Mouse (Mus musculus) yolk sac, embryonic 10.5 days (tissue): ENCODE measurements around the gene Zfp652.

Source experiments
- DNase-seq: peaks from one replicate; pipeline ENCODE4 v3.0.0-alpha.2; 2017; ENCODE audit warnings: low spot score

Gene Zfp652

DNA sequence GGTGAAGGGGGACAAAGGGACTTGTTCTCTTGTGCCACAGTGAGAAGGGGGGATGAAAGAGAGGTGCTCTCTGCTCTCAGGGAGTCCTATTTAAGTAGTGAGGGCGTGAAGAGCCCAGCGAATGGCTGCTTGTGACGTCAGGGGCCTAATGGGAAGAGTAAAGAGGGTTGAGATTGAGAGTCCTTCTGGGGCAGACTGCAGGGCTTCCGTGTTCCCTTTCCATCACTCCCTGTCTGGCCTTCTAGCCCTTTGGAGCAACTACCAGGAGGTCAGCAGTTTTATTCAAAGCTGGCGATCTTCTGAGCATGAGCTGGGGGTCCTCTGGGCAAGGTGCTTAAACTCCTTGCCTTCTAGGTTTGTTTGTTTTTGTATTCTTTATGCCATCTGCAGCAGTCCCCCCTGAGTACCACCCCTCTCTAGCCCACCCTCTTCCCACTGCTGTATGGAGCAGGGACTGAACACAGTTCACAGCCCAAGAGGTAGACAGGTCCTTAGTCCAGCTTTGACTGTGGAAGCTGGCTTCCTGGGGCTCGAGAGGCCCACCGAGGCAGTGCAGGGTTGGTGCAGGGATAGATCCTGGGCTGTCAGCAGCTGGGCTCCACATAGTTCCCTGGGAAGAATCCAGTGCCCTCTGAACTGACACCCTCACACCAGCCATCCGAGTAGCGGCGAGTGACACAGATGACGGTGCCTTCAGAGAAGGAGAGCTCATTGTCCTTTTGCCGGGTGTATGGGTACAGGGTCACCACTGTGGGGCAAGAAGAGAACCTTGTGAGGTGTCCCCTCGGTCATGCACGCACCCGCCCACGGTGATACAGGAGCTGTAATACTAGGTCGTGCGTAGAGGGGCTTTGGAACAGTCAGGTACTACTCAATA, 119.9 kb downstream of the Zfp652 start:
- no peak for DNase-seq

DNA sequence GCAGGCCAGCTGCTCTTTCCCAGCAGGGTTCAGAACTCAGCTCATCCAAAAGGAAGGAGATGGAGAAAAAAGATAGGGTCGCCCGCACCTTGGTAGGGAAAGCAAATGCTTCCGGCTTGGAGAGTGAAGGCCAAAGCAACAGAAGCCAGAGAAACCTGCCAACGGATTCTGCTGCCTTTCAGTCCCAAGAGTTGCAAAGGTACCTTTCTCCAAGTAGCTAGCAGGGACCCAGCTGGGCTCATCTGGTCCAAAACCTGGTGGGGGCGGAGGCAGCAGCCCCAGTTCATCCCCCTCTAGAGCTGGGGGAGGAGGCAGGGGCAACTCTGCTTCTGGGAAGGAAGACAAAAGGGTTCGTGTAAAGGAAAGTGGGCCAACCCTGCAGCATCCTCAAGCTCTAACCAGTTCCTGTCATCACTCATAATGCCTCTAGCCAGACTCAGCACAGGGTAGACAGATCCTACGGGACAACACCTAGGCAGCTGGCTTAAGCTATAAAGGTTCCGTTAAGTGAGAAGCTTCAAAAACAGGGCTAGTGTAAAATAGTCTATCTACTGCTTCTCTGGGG, 120.6 kb downstream of the Zfp652 start:
- DNase-seq, result no peak

DNA sequence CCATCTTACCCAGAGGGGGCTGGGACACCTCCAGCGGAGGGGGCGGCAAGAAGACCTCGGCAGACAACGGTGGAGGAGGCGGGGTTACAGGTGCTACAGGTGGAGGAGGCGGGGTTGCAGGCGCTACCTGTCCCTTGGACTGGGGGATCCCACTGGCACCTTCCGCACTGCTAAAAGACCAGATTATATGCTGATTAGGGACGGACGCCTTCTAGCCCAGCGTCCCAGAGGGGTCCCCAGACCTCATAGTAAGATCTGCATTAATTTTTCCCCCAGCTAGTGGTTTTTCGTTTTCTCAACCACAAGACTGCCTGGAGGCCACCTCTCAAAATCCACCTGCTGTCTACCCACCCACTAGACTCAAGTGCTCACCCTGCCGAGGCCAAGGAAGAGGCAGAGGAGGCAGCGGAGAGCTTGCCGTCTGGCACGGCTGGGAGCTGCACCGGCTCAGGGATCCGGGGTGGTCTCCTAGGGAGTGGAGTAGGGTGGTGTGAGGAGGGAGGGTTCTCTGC, 121.2 kb downstream of the Zfp652 start:
- DNase-seq, result no peak

DNA sequence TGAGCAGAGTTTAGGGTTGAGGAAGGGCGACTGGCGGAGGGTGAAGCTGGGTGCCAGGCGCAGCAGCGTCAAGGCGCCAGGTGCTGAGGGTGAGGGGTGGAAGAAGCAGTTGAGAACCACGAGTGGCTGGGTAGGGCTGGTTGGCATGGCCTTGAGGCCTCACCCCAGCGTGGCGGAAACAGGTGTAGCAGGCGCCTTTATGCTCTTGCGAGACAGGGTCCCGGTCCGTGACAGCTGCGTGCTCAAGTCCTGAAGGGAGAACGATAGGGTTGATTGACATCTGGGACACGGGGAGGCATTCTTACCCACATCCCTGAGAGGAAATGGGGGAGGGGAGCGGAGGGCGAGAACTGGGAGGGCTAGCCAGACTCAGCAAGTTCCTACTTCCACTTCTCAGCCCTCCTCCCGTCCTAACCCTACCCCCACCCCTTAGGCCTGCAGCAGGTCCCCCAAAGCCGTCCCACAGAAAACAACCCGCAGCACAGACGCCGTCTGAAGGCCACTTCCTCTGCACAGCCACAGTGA, 121.7 kb downstream of the Zfp652 start:
- DNase-seq, result no peak

DNA sequence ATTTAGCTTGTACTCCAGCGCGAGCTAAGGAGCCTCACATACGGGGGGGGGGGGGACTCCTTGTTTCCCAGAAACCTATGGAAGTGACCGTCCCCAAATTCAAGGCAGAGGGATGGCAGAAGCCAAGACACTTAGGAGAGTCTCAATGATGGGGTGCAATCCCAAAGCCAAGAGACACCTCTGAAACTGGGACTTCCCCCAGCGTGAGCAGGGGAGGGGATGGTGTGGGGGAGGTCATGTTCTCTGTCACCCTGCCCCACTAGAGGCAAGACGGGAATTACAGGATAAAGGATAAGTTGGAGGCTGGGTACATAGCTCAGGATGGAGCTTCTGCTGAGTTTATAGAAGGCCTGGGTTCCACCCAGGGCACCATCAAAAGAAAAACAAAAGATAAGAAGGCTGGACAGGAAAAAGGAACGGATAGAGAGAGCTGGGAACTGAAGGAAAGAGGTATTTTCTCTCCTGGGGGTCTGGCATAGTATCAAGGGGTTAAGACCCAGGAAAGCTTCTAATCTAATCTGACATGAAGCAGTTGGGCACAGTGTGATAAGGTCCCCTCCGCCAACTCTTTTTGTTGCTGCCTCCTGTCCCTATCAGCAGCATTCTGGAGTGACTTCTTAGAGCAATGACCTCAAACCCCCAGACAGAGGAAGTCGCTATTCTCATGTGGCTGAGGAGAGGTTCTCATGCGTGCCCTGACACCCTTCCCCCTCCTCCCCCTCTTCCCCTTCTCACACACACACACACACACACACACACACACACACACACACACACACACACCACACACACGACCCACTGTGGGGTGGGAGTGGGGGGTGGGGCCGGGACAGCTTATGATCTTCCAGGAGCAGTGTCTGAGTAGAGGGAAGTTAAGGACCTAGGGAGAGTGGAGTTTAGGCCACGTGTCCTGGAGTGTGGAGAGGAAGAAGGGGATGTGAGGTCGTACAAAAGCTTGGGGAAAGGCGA, 122.6 kb downstream of the Zfp652 start:
- DNase-seq, result no peak

DNA sequence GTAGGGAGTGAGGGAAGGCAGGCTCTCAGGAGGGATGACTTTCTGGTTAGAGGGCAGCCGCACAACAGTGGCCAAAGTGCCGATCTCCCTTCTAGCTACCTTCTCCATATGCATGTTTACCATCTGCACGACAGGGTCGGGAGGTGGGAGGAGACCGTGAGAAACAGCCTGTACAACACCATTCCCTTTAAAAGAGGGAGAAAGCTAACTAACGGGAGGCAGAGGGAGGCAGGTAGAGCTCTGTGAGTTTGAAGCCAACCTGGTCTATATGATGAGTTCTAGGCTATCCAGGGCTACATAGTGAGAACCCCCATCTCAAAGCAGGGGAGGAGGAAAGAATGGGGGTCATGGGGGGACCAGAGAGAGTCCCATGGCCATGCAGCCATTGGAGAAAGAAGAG, 123.4 kb downstream of the Zfp652 start:
- DNase-seq, result no peak

DNA sequence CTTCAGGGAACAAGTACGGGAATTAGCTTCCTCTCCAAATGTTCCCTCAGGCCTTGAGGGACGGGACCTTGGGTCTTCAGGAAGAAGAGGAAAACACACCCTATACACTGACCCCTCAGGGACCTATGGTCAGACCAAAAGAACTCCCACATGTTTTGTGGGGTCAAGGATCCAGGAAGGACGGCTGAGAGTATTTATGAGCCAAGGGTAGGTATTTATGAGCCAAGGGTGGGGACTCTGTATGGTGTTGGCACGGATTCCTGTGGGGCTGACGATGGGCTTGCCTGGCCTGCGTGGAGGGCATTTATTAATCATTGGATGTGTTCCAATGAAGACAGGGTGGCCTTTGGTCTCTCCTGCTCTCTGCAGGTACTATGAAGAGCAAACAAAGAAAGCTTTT, 124.0 kb downstream of the Zfp652 start:
- DNase-seq, result no peak

DNA sequence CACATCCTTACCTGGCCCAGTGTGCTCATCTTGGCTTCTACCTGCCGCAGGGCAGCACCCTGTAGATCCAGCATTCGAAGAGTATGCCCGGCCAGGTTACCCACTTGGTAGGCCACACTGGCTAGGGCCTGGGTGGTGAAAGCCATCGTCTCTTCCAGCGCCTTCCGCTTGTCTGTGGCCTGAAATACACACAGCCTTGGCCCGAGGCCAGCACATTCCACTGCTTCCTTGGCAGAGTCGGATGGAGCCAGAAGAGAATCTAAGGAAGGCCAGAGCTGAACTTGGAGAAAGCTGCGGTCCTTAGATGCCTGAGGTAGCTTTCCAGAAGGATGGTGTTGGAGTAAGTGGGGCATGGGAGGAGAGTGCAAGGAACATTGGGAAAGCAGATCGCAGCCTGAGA, 124.6 kb downstream of the Zfp652 start, which contains the start of gene Gngt2:
Gene Gngt2 (plus strand): TSS at position 158 of the 400 bp plus-strand sequence.
- DNase-seq, result peak; percentile 60

DNA sequence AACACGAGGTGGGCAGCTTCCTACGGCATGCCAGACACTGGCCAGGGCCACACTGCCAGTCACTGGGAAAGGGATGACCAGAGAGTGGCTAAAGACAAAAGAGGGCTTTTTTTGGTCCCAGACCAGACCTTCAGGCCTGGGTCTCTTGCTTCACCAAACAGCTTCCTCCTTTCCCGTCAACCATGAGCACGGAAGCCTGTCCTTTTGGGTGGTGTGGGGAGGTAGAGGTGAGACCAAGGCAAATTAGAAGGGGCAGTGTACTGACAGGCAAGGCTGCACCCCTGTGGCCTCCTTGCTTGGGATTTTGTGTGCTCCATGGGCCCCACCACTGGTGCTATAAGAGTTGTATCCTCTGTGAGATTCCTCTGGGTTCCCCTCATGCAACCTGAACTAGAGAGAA, 126.1 kb downstream of the Zfp652 start:
- no peak for DNase-seq

DNA sequence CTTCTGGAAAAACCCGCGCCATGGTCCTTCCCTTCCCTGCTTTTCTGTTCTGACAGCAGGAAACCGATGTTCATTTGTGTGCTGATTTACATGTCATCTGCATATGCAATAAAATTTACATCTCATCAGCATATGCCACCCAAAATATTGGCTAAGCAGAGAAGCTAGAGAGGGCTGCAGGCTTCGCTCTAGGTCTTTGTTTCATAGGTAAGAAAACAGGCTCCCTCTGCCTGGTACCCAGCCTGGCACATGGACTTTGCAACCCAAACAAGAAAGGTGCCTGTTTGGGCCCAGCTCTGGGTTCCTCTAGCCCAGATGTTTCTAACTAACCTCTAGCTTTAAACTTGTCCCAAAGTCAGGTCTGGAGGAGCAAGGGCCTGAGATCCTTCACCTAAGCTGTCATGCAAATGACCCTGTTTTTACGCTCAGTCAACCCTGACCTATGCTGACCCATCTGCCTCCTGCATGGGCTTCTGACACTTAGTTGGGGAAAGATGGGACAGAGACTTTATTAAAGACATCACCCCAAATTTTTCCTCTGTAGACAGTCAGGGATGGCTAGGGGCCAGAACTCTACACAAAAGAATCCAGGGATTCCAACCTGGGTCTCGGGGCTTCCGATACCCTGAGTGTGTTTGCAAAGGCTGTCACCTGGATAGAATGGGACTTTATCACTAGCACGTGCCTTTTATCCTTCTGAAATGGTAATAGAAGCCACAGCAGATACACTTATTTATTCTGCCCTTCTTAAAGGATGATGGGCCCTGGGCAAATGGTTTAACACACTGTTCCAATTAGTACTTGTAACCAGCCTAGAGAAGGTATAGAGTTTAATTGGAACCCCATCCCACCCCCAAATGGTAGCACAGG, 126.8 kb downstream of the Zfp652 start:
- DNase-seq, result no peak

DNA sequence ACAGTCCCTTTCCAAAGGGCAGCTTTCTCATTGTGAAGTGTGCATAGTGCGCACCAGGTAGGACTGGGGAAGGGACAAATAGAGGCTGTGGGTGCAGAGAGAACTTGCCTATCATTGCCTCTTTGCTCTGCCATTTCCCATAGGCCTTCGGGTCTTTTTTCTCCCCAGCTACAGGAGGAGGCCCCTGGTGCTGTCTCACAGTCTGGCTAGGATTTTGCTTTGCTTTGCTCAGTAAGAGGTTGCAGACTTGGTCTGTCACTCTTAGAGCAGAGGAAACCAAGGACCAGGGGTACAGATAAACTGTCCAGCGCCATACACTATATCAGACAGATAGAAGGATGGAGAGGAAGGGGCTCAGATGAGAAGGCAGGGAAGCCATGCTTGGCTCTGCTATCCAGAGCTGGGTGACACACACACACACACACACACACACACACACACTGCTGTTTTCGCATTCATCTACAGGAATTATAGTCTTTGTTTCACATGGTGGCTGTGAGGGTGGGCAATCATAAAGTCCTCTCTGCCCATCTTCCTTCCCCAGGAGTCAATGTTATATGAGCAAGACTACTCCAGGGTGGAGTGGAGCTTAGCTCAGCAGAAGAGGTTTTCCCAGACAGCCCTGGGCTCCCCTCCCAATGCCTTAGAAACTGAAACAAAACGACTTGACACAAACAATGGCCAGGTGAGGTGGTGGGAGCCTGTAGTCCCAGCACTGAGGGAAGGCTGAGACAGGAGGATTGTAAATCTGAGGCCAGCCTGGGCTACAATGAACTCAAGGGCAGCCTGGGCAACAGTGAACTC, 128.4 kb downstream of the Zfp652 start:
- DNase-seq, result no peak

DNA sequence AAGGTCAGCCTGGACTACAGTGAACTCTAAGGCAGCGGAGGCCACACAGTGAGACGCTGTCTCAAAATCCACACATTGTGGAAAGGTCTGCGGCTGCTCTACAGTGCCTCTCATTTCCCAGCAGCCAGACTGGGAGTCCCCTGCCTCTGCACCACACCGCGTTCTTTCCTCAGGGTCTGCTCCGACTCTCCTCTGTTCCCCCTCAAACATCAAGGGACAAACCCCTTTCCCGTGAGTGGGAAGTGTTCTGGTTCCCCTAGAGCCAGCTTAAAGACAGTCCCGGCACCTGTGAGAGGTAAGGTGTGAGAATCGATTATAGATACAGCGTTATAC, 129.0 kb downstream of the Zfp652 start:
- no peak for DNase-seq

DNA sequence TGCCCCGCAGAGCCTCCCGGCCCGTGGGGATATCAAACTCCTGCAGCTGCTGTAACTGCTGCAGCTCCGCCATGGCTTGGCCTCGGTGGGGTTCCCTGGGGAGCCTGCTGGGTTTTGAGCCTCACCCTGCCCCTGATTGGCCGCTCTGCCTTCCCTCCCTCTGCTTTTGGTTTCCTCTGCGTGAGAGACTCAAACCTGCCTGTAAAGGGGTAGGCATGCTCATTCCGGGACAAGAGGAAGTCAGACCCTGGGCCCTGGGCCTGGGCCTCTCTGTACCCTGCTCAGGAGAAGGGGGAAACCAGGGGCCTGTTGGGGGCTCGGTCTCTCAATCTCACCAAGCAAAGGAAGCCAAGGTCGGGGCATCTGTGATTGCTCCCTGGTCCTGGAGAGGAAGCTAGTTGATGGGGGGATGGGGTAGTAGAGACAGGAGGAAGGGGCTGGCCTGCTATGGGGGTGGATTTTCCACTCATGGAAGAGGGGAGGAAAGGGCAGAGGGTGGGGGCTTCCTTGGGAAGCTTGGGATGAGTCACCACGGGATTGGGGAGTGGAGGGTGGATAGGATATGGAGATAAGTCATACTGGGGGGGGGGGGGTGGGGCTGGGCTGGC, 129.7 kb downstream of the Zfp652 start, which contains the start of gene Abi3:
Gene Abi3 (minus strand): TSS at position 403 of the 608 bp plus-strand sequence.
- DNase-seq, result no peak

DNA sequence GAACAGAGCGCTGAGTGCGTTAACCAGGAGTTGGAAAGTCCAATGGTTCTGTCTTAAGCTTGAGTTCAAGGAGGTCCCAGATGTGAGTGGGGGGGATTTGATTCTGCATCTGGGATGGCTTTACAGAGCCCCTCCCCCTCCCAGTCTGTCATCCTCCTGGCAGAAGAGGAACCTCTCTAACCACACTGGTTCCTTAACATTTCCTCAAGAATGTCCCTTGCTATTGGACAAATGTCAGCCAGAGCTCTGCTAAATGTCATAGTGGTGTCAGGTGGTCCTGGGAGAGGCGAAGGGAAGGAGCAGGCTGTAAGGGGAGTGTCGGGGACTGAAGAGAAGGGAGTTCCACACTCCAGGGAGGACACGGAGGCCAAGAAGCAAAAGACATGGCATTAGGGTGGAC, 130.5 kb downstream of the Zfp652 start:
- DNase-seq, result no peak

DNA sequence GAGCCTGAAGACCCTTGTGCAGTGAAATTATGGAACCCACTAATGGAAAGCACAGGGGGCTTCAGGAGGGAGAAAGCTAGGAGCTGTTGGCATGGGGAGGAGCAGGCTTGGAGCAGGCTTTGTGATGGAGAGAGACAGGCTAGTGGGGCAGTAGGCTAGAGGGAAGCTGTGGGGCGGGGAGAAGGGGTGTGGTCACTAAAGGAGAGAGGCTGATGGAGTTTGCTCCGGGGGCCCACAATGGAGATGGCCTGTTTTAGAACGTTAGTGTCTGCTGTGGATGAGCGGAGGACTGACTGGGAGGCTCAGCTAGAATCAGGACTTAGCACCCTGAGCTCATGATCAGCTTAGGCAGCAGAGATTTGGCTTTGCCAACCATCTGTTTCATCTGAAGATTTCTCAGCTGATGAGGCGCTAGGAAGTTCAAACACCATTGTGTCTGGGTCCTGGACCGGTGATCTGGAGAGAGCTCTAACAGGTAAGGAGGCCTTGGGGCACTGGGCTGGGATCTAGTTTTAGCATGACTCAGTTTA, 131.0 kb downstream of the Zfp652 start:
- no peak for DNase-seq

DNA sequence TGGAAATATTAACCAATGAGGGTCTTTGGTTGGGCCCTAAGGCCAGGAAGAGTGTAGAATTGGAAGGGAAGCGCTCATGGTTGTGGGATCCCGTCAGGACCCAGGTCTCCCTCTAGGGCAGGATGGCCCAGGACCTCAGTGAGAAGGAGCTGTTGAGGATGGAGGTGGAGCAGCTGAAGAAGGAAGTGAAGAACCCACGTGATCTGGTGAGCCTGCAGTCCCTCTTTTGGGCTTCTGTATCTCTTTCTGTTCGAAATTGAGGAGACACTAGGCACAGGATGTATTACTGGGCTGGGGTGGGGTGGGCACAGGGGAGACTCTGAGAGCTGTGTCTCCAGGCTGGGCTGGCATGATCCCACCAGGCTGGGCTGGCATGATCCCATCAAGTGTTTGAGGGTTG, 132.5 kb downstream of the Zfp652 start:
- no peak for DNase-seq

DNA sequence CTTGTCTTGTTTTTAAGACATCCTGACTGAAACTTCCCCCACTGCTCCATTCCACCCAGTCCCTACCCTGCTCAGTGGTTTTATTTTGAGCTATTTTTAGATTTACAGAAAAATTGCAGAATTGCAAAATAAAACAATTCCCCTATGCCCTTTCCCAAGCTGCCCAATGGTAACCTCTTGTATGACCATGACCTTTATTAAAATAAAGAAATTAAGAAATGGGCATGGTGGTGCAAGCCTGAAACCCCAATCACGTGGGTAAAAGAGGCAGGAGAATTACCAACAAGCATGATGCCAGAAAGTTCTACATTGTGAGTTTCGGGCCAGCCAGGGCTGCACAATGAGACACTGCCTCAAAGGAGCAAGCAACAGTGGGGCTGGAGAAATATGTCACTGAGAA, 138.4 kb downstream of the Zfp652 start:
- no peak for DNase-seq

DNA sequence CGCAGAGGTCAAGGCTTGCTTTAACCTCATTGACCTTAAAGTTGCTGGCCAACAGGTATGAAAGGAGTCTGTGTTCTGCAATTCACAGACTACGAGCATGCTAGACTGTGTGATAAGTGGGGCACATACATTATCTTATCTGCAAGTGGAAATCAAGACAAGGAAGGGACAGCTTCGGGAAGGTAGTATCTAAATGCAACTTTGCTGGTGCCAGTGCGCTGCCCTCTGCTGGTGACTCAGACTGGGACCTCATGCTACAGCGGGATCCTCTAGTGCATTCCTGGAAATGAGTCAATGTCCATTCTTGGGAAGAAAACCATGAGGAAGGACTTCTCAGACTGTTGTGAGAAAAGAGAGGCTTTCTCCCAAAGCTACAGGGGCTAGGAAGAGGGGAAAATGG, 141.2 kb downstream of the Zfp652 start:
- no peak for DNase-seq

DNA sequence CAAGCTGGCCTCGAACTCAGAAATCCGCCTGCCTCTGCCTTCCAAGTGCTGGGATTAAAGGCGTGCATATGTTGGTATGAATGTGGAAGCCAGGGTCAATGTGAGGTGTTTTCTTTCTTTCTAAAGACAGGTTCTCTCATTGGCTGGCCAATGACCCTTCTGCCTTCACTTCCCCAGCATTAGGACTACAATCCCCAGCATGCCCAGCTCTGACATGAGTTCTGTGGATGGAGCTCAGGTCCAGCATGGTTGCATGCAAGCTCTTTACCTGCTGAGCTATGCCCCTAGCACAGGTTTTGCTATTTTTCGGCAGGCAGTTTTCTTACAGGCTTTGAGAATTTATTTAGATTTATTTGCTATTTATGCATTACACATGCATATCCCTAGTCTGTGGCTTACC, 144.8 kb downstream of the Zfp652 start:
- DNase-seq, result no peak
